Comparison of ENCODE assay signal across 8 mouse cellular contexts in genomic region chr4:154024729-154025521, GRCm38 (mm10). TPM values are rescaled to one million over a fixed set of nuclear protein-coding genes. Genes with fewer than 3 reads are reported as not detected.
DNase-seq lines count a peak whose midpoint lies in the region; ATAC-seq and TF ChIP-seq lines count a peak whose summit lies in the region.

No protein-coding gene starts in this region.

- no peak for TF ChIP-seq POLR2A in bone marrow, adult 2 months (IDR thresholded peaks at IDR 0.05; ENCODE audit: borderline replicate concordance, control insufficient read depth, low read depth, low read length)

- peaks cover 47% of the 10 kb centered on the region for H3K4me1 ChIP-seq in heart, embryonic 10.5 days
- 0 out of 2 replicates have a peak, but pooled peaks cover 2% of the 10 kb centered on the region for H3K4me1 ChIP-seq in bone marrow, adult 2 months (ENCODE audit: control insufficient read depth, insufficient read depth, low read length)
- H3K4me1 ChIP-seq in forebrain, embryonic 14.5 days (ENCODE audit: control insufficient read depth, insufficient read depth, low read length), result no peaks in the 10 kb centered on the region
- peaks cover 10% of the 10 kb centered on the region; the same call in 1 of the 2 replicates for H3K4me1 ChIP-seq in midbrain, embryonic 16.5 days (ENCODE audit: control insufficient read depth, insufficient read depth, low read length)

- no peak overlapping the region; the same call in 1 of the 2 replicates for H3K4me2 ChIP-seq in forebrain, embryonic 14.5 days (ENCODE audit: low read length)
- H3K4me2 ChIP-seq in midbrain, embryonic 16.5 days (ENCODE audit: low read length), result peak overlapping the region; percentile 62

- no peak for ATAC-seq in forebrain, embryonic 14.5 days
- ATAC-seq in midbrain, embryonic 16.5 days, result no peak

- no peak overlapping the region for H3K9ac ChIP-seq in forebrain, embryonic 14.5 days (ENCODE audit: low read length)
- H3K9ac ChIP-seq in midbrain, embryonic 16.5 days (ENCODE audit: low read depth, low read length), result peak overlapping the region; percentile 52

- H3K36me3 ChIP-seq in heart, embryonic 10.5 days, result peaks cover 31% of the 10 kb centered on the region
- H3K36me3 ChIP-seq in forebrain, embryonic 14.5 days (ENCODE audit: control insufficient read depth, insufficient read depth, low read length), result peaks cover 26% of the 10 kb centered on the region
- H3K36me3 ChIP-seq in midbrain, embryonic 16.5 days (ENCODE audit: control insufficient read depth, insufficient read depth, low read length), result peaks cover 17% of the 10 kb centered on the region; the same call in 1 of the 2 replicates

- TF ChIP-seq CTCF in bone marrow, adult 2 months (IDR thresholded peaks at IDR 0.05; ENCODE audit: control insufficient read depth, insufficient read depth, low read length), result no peak

- peak overlapping the region; percentile 85 for H3K27ac ChIP-seq in heart, embryonic 10.5 days
- peak overlapping the region; percentile 88 for H3K27ac ChIP-seq in bone marrow, adult 2 months (ENCODE audit: control insufficient read depth, insufficient read depth, low read depth, low read length, poor library complexity)
- H3K27ac ChIP-seq in forebrain, embryonic 14.5 days (ENCODE audit: low read depth, low read length), result no peak overlapping the region
- H3K27ac ChIP-seq in midbrain, embryonic 16.5 days (ENCODE audit: low read length), result no peak overlapping the region

- H3K4me3 ChIP-seq in heart, embryonic 10.5 days, result peak overlapping the region; percentile 68
- H3K4me3 ChIP-seq in bone marrow, adult 2 months (replicated peaks; ENCODE audit: control insufficient read depth, low read depth, low read length), result peak overlapping the region; percentile 70
- H3K4me3 ChIP-seq in forebrain, embryonic 14.5 days (ENCODE audit: low read depth, low read length), result no peak overlapping the region
- peak overlapping the region; percentile 35; the same call in 1 of the 2 replicates for H3K4me3 ChIP-seq in midbrain, embryonic 16.5 days (ENCODE audit: low read depth, low read length)

- no peaks in the 10 kb centered on the region for H3K9me3 ChIP-seq in heart, embryonic 10.5 days
- H3K9me3 ChIP-seq in forebrain, embryonic 14.5 days (replicated peaks; ENCODE audit: control insufficient read depth, low read length), result no peaks in the 10 kb centered on the region
- no peaks in the 10 kb centered on the region for H3K9me3 ChIP-seq in midbrain, embryonic 16.5 days (replicated peaks; ENCODE audit: control insufficient read depth, low read length, poor library complexity, severe bottlenecking)

- H3K27me3 ChIP-seq in heart, embryonic 10.5 days (ENCODE audit: insufficient read depth, poor library complexity, severe bottlenecking), result peaks cover 21% of the 10 kb centered on the region
- peaks cover 7% of the 10 kb centered on the region; the same call in 1 of the 2 replicates for H3K27me3 ChIP-seq in forebrain, embryonic 14.5 days (replicated peaks; ENCODE audit: control insufficient read depth, insufficient read depth, low read length)
- peaks cover 6% of the 10 kb centered on the region; the same call in 1 of the 2 replicates for H3K27me3 ChIP-seq in midbrain, embryonic 16.5 days (ENCODE audit: control insufficient read depth, insufficient read depth, low read depth, low read length)

- DNase-seq in heart, embryonic 10.5 days (ENCODE audit: low spot score), result peak; percentile 86
- DNase-seq in heart, adult 9 months (ENCODE audit: low spot score in 2 of 2), result no peak
- DNase-seq in forebrain, embryonic 14.5 days (ENCODE audit: low spot score), result peak; percentile 16
- DNase-seq in kidney, postnatal 36 days, result peak; percentile 29 to 42
- no peak for DNase-seq in thymus, adult 18-20 months
- no peak for DNase-seq in thymus, postnatal 36 days

- 15% methylated on average over 17 of the region's 17 CpGs for WGBS in heart, embryonic 10.5 days
- WGBS in bone marrow, adult 2 months, result 43% methylated on average over 17 of the region's 17 CpGs
- 39% methylated on average over 17 of the region's 17 CpGs for WGBS in forebrain, embryonic 14.5 days
- 34% methylated on average over 17 of the region's 17 CpGs for WGBS in midbrain, embryonic 16.5 days

RNA-seq across cellular contexts. Expression of gene Smim1, which starts 1.1 kb away (rescaled TPM):
- polyA plus RNA-seq in heart, embryonic 10.5 days (2016; fragmentation: Nextera tagmentation; extraction: Ambion mirVana), result 120 and 132 TPM in 2 replicates
- 67.7 and 73.2 TPM in 2 replicates for polyA plus RNA-seq in bone marrow, adult 2 months (2011; ENCODE audit: insufficient read depth, insufficient read length, low replicate concordance, missing spikeins)
- polyA plus RNA-seq in forebrain, embryonic 14.5 days (2014; fragmentation: Nextera tagmentation; extraction: Ambion mirVana), result 3.9 and 4.2 TPM in 2 replicates
- 7.1 and 9.7 TPM in 2 replicates for polyA plus RNA-seq in midbrain, embryonic 16.5 days (2015; fragmentation: Nextera tagmentation; extraction: Ambion mirVana)

RNA-seq across cellular contexts. Expression of gene Lrrc47, which starts 13.4 kb away (rescaled TPM):
- 18.5 and 27.0 TPM in 2 replicates for polyA plus RNA-seq in heart, embryonic 10.5 days (2016; fragmentation: Nextera tagmentation; extraction: Ambion mirVana)
- polyA plus RNA-seq in bone marrow, adult 2 months (2011; ENCODE audit: insufficient read depth, insufficient read length, low replicate concordance, missing spikeins), result 26.3 and 28.8 TPM in 2 replicates
- 8.4 and 9.2 TPM in 2 replicates for polyA plus RNA-seq in forebrain, embryonic 14.5 days (2014; fragmentation: Nextera tagmentation; extraction: Ambion mirVana)
- polyA plus RNA-seq in midbrain, embryonic 16.5 days (2015; fragmentation: Nextera tagmentation; extraction: Ambion mirVana), result 12.9 and 17.3 TPM in 2 replicates

RNA-seq across cellular contexts. Expression of gene Ccdc27, which starts 17.6 kb away (rescaled TPM):
- not detected in 2 replicates for polyA plus RNA-seq in heart, embryonic 10.5 days (2016; fragmentation: Nextera tagmentation; extraction: Ambion mirVana)
- polyA plus RNA-seq in bone marrow, adult 2 months (2011; ENCODE audit: insufficient read depth, insufficient read length, low replicate concordance, missing spikeins), result not detected in 2 replicates
- polyA plus RNA-seq in forebrain, embryonic 14.5 days (2014; fragmentation: Nextera tagmentation; extraction: Ambion mirVana), result not detected in 2 replicates
- polyA plus RNA-seq in midbrain, embryonic 16.5 days (2015; fragmentation: Nextera tagmentation; extraction: Ambion mirVana), result not detected in 2 replicates

RNA-seq across cellular contexts. Expression of gene Cep104, which starts 49.9 kb away (rescaled TPM):
- polyA plus RNA-seq in heart, embryonic 10.5 days (2016; fragmentation: Nextera tagmentation; extraction: Ambion mirVana), result 15.8 and 17.7 TPM in 2 replicates
- polyA plus RNA-seq in bone marrow, adult 2 months (2011; ENCODE audit: insufficient read depth, insufficient read length, low replicate concordance, missing spikeins), result 7.9 and 11.1 TPM in 2 replicates
- 13.2 and 16.8 TPM in 2 replicates for polyA plus RNA-seq in forebrain, embryonic 14.5 days (2014; fragmentation: Nextera tagmentation; extraction: Ambion mirVana)
- 16.9 and 17.6 TPM in 2 replicates for polyA plus RNA-seq in midbrain, embryonic 16.5 days (2015; fragmentation: Nextera tagmentation; extraction: Ambion mirVana)

RNA-seq across cellular contexts. Expression of gene Dffb, which starts 50.0 kb away (rescaled TPM):
- polyA plus RNA-seq in heart, embryonic 10.5 days (2016; fragmentation: Nextera tagmentation; extraction: Ambion mirVana), result 7.8 and 9.3 TPM in 2 replicates
- 5.7 and 15.7 TPM in 2 replicates for polyA plus RNA-seq in bone marrow, adult 2 months (2011; ENCODE audit: insufficient read depth, insufficient read length, low replicate concordance, missing spikeins)
- 7.4 and 8.6 TPM in 2 replicates for polyA plus RNA-seq in forebrain, embryonic 14.5 days (2014; fragmentation: Nextera tagmentation; extraction: Ambion mirVana)
- 10.3 and 11.5 TPM in 2 replicates for polyA plus RNA-seq in midbrain, embryonic 16.5 days (2015; fragmentation: Nextera tagmentation; extraction: Ambion mirVana)

Comparison
In these comparisons a context has a peak if more than half of its experiments do, and no peak if none do; other contexts are left out.
1. DNase-seq: peak in heart, embryonic 10.5 days (single experiment), forebrain, embryonic 14.5 days (single experiment) and kidney, postnatal 36 days (2 of 2); none in heart, adult 9 months (0 of 2), thymus, adult 18-20 months (0 of 2) and thymus, postnatal 36 days (0 of 2).
2. H3K27ac ChIP-seq: peak in heart, embryonic 10.5 days (single experiment) and bone marrow, adult 2 months (single experiment); none in forebrain, embryonic 14.5 days (single experiment) and midbrain, embryonic 16.5 days (single experiment).